Mouse (Mus musculus) lung, embryonic 15.5 days (tissue): ENCODE measurements around the gene Nthl1. TPM values are rescaled to one million over a fixed set of nuclear protein-coding genes. Genes with fewer than 3 reads are reported as not detected.

Source experiments
- ATAC-seq: fragments of 200-750 bp; cut with Nextera tagmentation; 2 replicates; pipeline ENCODE4 v1.8.0; 2017; ENCODE audit warnings: moderate number of reproducible peaks, borderline replicate concordance; ENCODE audit not compliant: low FRiP score, low TSS enrichment; ENCODE audit errors: extremely low read depth
- H3K27ac ChIP-seq: fragments of 300-500 bp; sonication (generic); 2 replicates; pipeline ENCODE4 v1.5.1; 2015; ENCODE audit warnings: moderate library complexity, mild to moderate bottlenecking, inconsistent platforms
- H3K27me3 ChIP-seq: fragments of 300-500 bp; sonication (generic); 2 replicates; pipeline ENCODE4 v1.6.1; 2015; ENCODE audit warnings: inconsistent platforms
- H3K36me3 ChIP-seq: fragments of 300-500 bp; sonication (generic); 2 replicates; pipeline ENCODE4 v1.6.1; 2015; ENCODE audit warnings: inconsistent platforms
- H3K4me1 ChIP-seq: fragments of 300-500 bp; sonication (generic); 2 replicates; pipeline ENCODE4 v1.6.1; 2015; ENCODE audit warnings: inconsistent platforms
- H3K4me2 ChIP-seq: fragments of 300-500 bp; sonication (generic); 2 replicates; pipeline ENCODE4 v1.6.1; 2015; ENCODE audit warnings: inconsistent platforms, mild to moderate bottlenecking, moderate library complexity
- H3K4me3 ChIP-seq: fragments of 300-500 bp; sonication (generic); 2 replicates; pipeline ENCODE4 v1.5.1; 2015; ENCODE audit warnings: mild to moderate bottlenecking, inconsistent platforms
- H3K9ac ChIP-seq: fragments of 300-500 bp; sonication (generic); 2 replicates; pipeline ENCODE4 v1.6.1; 2015; ENCODE audit warnings: inconsistent platforms
- H3K9me3 ChIP-seq: fragments of 300-500 bp; sonication (generic); 2 replicates; pipeline ENCODE4 v1.6.1; 2016; ENCODE audit warnings: inconsistent platforms
- WGBS: fragments of 180-500 bp; shearing (Covaris S2); methylation state at CpG from one replicate; pipeline ENCODE4 v1.1.7; 2015; 5-methylcytosine and 5-hydroxymethylcytosine counted together
- polyA plus RNA-seq: library from polyadenylated mRNA; unstranded; fragments of >200 nt; fragmentation: Nextera tagmentation; extraction: Ambion mirVana; gene quantifications from 2 replicates; pipeline ENCODE4 v1.2.1, GENCODE M21; 2015

The Nthl1 gene
- polyA plus RNA-seq, 1 experiment from 2014 or later, result 19.6 TPM

GRCm38 (mm10) chr17:24596471-24597183, 35.9 kb upstream of the Nthl1 start:
- Histone ChIP-seq H3K9ac (no peak overlapping the region), H3K36me3 (peaks cover 87% of the 10 kb centered on the region), H3K9me3 (no peaks in the 10 kb centered on the region), H3K4me3 (no peak overlapping the region), H3K4me2 (no peak overlapping the region), H3K4me1 (no peaks in the 10 kb centered on the region), H3K27me3 (no peaks in the 10 kb centered on the region), H3K27ac (no peak overlapping the region)
- no peak for ATAC-seq
- WGBS, result 86% methylated on average over 19 of the region's 19 CpGs

GRCm38 (mm10) chr17:24597989-24598388, 34.5 kb upstream of the Nthl1 start:
- H3K4me3 ChIP-seq, result no peak overlapping the region
- no peaks in the 10 kb centered on the region for H3K27me3 ChIP-seq
- 82% methylated on average over 3 of the region's 3 CpGs for WGBS
- H3K27ac ChIP-seq, result no peak overlapping the region
- H3K9me3 ChIP-seq, result no peaks in the 10 kb centered on the region
- H3K4me2 ChIP-seq, result no peak overlapping the region
- H3K4me1 ChIP-seq, result no peaks in the 10 kb centered on the region
- no peak for ATAC-seq
- no peak overlapping the region for H3K9ac ChIP-seq
- H3K36me3 ChIP-seq, result peaks cover 79% of the 10 kb centered on the region

GRCm38 (mm10) chr17:24600502-24600901, 32.0 kb upstream of the Nthl1 start:
- Histone ChIP-seq H3K27me3 (no peaks in the 10 kb centered on the region), H3K4me2 (no peak overlapping the region), H3K27ac (no peak overlapping the region), H3K4me3 (no peak overlapping the region), H3K9ac (no peak overlapping the region), H3K4me1 (no peaks in the 10 kb centered on the region), H3K9me3 (no peaks in the 10 kb centered on the region), H3K36me3 (peaks cover 70% of the 10 kb centered on the region)
- 92% methylated on average over 4 of the region's 4 CpGs for WGBS
- no peak for ATAC-seq

GRCm38 (mm10) chr17:24603961-24604360, 28.5 kb upstream of the Nthl1 start:
- ATAC-seq, result no peak
- H3K4me2 ChIP-seq, result no peak overlapping the region
- H3K36me3 ChIP-seq, result peaks cover 55% of the 10 kb centered on the region
- H3K9ac ChIP-seq, result no peak overlapping the region
- no peak overlapping the region for H3K4me3 ChIP-seq
- no peaks in the 10 kb centered on the region for H3K4me1 ChIP-seq
- H3K9me3 ChIP-seq, result no peaks in the 10 kb centered on the region
- H3K27me3 ChIP-seq, result no peaks in the 10 kb centered on the region
- H3K27ac ChIP-seq, result no peak overlapping the region
- WGBS, result 91% methylated on average over 8 of the region's 8 CpGs

GRCm38 (mm10) chr17:24604557-24604956, 27.9 kb upstream of the Nthl1 start:
- H3K4me2 ChIP-seq, result no peak overlapping the region
- no peak for ATAC-seq

GRCm38 (mm10) chr17:24608370-24608769, 24.1 kb upstream of the Nthl1 start:
- Histone ChIP-seq H3K27me3 (no peaks in the 10 kb centered on the region), H3K4me3 (no peak overlapping the region), H3K4me1 (no peaks in the 10 kb centered on the region), H3K27ac (no peak overlapping the region), H3K9me3 (no peaks in the 10 kb centered on the region), H3K4me2 (no peak overlapping the region), H3K36me3 (peaks cover 39% of the 10 kb centered on the region), H3K9ac (no peak overlapping the region)
- ATAC-seq, result no peak
- 81% methylated on average over 4 of the region's 4 CpGs for WGBS

More at GRCm38 (mm10) chr17:24604557-24604956, 27.9 kb upstream of the Nthl1 start:
- Histone ChIP-seq H3K27ac (no peak overlapping the region), H3K27me3 (no peaks in the 10 kb centered on the region), H3K4me1 (no peaks in the 10 kb centered on the region), H3K4me3 (no peak overlapping the region), H3K9ac (no peak overlapping the region), H3K36me3 (peaks cover 49% of the 10 kb centered on the region), H3K9me3 (no peaks in the 10 kb centered on the region)
- WGBS, result 82% methylated on average over 3 of the region's 3 CpGs

- no peak for ATAC-seq
- Histone ChIP-seq H3K4me3 (no peak overlapping the region), H3K4me1 (no peaks in the 10 kb centered on the region), H3K27me3 (no peaks in the 10 kb centered on the region), H3K9ac (no peak overlapping the region), H3K9me3 (no peaks in the 10 kb centered on the region), H3K4me2 (no peak overlapping the region), H3K36me3 (peaks cover 43% of the 10 kb centered on the region), H3K27ac (no peak overlapping the region)
- WGBS, result 86% methylated on average over 8 of the region's 8 CpGs
Measured at GRCm38 (mm10) chr17:24608874-24609273, 23.6 kb upstream of the Nthl1 start.

- Histone ChIP-seq H3K4me3 (no peak overlapping the region), H3K9ac (no peak overlapping the region), H3K27ac (no peak overlapping the region), H3K27me3 (no peaks in the 10 kb centered on the region), H3K36me3 (peaks cover 44% of the 10 kb centered on the region), H3K9me3 (no peaks in the 10 kb centered on the region), H3K4me2 (no peak overlapping the region), H3K4me1 (no peaks in the 10 kb centered on the region)
- no peak for ATAC-seq
- 76% methylated on average over 2 of the region's 2 CpGs for WGBS
Measured at GRCm38 (mm10) chr17:24610711-24611110, 21.8 kb upstream of the Nthl1 start.

GRCm38 (mm10) chr17:24617561-24618194, 14.8 kb upstream of the Nthl1 start:
- Histone ChIP-seq H3K9ac (no peak overlapping the region), H3K27ac (no peak overlapping the region), H3K36me3 (peaks cover 82% of the 10 kb centered on the region), H3K9me3 (no peaks in the 10 kb centered on the region), H3K27me3 (no peaks in the 10 kb centered on the region), H3K4me1 (no peaks in the 10 kb centered on the region), H3K4me3 (no peak overlapping the region), H3K4me2 (no peak overlapping the region)
- WGBS, result 79% methylated on average over 14 of the region's 14 CpGs
- no peak for ATAC-seq

- Histone ChIP-seq H3K27ac (no peak overlapping the region), H3K27me3 (no peaks in the 10 kb centered on the region), H3K4me3 (no peak overlapping the region), H3K9ac (no peak overlapping the region), H3K9me3 (no peaks in the 10 kb centered on the region), H3K4me2 (no peak overlapping the region), H3K4me1 (no peaks in the 10 kb centered on the region), H3K36me3 (peaks cover 82% of the 10 kb centered on the region)
- 88% methylated on average over 8 of the region's 8 CpGs for WGBS
- no peak for ATAC-seq
Measured at GRCm38 (mm10) chr17:24625472-24625871, 7.0 kb upstream of the Nthl1 start.

GRCm38 (mm10) chr17:24628646-24629045, 3.8 kb upstream of the Nthl1 start:
- WGBS, result 33% methylated on average over 5 of the region's 5 CpGs
- H3K36me3 ChIP-seq, result peaks cover 52% of the 10 kb centered on the region
- no peak for ATAC-seq

GRCm38 (mm10) chr17:24630072-24630471, 2.4 kb upstream of the Nthl1 start:
- Histone ChIP-seq H3K9me3 (no peaks in the 10 kb centered on the region), H3K9ac (no peak overlapping the region), H3K27ac (no peak overlapping the region), H3K36me3 (peaks cover 38% of the 10 kb centered on the region), H3K4me1 (peaks cover 23% of the 10 kb centered on the region), H3K4me3 (no peak overlapping the region), H3K27me3 (no peaks in the 10 kb centered on the region), H3K4me2 (no peak overlapping the region)
- no peak for ATAC-seq
- WGBS, result 88% methylated on average over 14 of the region's 14 CpGs

More at GRCm38 (mm10) chr17:24628646-24629045, 3.8 kb upstream of the Nthl1 start:
- H3K4me2 ChIP-seq, result no peak overlapping the region
- no peak overlapping the region for H3K27ac ChIP-seq
- no peak overlapping the region for H3K4me3 ChIP-seq
- H3K27me3 ChIP-seq, result no peaks in the 10 kb centered on the region
- H3K4me1 ChIP-seq, result peaks cover 17% of the 10 kb centered on the region
- no peak overlapping the region for H3K9ac ChIP-seq
- H3K9me3 ChIP-seq, result no peaks in the 10 kb centered on the region
